Mouse (Mus musculus): ENCODE results near the gene Tnfsfm13.

DNA sequence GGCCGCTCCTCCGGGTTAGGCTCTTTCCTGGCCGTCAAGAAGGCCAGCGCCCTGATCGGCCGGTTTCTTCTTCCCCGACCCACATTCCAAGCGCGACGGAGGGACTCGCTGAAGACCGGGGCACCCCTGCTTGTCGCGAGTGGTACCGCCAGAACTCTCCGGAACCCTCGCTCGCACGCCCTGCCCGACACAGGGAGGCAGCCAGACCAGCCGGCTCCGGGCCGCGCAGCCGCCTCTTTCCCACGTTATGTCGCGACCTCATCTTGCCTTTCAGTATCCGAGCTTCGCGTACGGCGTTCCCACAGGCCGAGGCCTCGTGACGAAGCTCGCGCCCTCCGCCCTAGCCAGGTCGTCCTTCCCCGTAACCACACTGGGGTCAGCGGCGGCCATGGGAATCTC, 24.2 kb downstream of the Tnfsfm13 start:
- TF ChIP-seq CTCF (IDR thresholded peaks at IDR 0.05; ENCODE audit: low read depth) (no peak; the same call in 1 of the 2 replicates), EP300 (IDR thresholded peaks at IDR 0.05; ENCODE audit: low read depth) (no peak)

All from liver, embryonic 14.5 days (tissue).